Mouse (Mus musculus) spleen, postnatal 36 days (tissue): Measurements from ENCODE around the gene Sh3bp4.

Experiments used
- DNase-seq, 2 experiments: peaks; one replicate each; pipeline ENCODE4 v3.0.0; 2022; ENCODE audit warnings: low spot score in 2 of 2, mixed read lengths in 1 of 2

The Sh3bp4 gene

DNA sequence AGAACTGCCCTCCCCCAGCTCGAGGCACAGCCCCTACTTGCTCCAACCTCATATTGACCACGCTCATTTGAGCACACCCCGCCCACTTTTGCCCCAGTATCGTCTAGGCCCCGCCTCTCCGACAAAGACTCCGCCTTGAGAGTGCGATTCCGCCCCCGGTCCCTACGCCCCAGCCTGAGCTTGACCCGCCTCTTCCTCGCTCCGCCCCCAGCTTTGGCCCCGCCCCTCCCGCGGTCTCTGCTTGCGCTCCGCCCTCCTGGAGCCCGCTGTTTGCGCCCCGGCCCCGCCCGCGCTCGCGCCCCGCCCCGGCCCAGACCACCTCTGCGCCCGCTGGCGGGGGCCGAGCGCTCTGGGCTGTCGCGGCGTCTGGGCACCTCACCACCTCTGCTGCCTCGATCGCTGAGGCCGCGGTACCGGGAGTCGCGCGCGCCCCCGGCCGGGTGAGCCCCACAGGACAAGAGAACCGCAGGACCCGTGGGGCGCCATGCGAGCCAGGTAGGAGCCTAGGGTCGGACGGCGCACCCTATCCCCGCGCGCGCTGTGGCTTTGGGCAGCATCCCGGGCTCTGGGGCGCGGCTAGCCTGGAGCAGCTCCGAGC is at the start of gene Sh3bp4:
Gene Sh3bp4, plus strand, starts transcription at position 313 of the 598 bp plus-strand sequence.
- DNase-seq, result peak; percentile 87 to 91

DNA sequence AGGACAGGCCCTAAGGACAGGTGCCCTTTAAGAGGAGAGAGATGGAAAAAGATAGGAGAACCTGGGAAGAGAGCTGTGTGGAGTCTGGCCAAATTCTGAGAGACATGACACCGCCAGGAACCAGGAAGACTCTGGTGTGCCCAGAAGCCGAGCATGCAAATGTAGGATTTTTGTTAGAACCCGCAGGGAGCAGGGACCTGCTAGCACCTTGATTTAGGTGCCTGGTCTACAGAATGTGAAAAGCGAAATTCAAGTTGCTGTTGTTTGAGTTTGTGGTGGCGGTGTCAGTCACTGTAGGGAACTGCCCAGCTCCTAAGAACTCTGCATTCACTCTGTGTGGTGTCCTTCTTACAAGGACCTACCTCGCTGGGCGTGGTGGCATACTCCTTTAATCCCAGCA is 47.2 kb upstream of the Sh3bp4 start:
- DNase-seq, result no peak

DNA sequence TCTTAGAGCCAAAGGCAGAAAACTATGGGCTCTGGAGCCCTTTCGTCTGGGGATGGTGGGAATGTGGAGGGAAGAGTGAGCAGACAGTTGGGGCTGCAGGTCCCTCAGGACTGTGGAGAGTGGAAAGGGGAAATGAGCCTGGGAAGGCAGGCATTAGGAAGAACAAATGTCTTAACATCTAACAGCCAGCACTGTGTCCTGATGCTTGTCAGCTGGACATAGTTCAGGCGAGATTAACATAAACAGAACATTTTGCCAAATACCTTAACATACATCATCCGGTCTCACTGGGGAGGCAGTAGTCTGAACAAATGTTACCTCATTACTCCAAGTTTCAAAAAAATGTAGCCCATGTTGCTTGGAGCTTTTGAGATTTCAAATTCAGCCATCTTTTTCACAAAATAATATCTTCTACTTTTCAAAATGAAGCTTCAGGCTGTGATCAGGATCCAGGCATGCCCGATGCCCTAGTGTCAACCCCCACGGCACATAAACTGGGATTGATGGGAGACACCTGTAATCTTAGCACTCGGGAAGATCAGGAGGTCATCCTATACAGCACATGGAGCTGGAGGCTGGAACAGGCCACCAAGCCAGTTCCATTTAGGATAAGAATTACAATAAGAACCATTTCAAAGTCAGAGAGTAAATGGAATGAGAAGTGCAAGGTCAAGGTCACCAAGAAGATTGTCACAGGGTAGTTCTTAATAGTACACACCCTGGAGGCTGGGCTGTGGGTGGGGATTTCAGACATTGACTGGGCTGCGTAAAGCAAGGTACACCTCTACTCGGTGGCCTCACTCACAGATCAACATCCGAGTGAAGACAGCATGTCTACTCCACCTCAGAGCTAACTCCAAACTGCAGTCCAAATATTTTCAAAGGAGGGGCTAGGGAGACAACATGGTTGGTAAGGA is 45.3 kb upstream of the Sh3bp4 start:
- no peak for DNase-seq

DNA sequence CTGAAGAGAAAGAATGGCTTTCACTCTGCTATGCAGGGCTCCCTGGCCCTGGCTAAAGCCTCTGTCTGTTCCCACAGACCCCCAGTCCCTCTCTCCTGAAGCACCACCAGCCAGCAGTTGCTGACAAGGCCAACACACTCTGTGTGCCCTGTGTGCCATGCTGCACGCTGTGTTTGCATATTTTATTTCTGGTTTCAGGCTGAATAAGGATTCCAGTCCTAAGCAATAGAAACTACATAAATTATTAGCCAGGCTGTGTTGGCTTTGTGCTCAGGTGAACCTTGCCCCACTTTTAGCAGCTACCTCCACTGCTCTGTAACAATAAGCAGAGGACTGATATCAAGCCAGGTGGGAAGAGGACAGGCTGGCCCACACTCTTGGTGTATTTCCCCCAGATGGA is 44.2 kb upstream of the Sh3bp4 start:
- DNase-seq, result no peak

DNA sequence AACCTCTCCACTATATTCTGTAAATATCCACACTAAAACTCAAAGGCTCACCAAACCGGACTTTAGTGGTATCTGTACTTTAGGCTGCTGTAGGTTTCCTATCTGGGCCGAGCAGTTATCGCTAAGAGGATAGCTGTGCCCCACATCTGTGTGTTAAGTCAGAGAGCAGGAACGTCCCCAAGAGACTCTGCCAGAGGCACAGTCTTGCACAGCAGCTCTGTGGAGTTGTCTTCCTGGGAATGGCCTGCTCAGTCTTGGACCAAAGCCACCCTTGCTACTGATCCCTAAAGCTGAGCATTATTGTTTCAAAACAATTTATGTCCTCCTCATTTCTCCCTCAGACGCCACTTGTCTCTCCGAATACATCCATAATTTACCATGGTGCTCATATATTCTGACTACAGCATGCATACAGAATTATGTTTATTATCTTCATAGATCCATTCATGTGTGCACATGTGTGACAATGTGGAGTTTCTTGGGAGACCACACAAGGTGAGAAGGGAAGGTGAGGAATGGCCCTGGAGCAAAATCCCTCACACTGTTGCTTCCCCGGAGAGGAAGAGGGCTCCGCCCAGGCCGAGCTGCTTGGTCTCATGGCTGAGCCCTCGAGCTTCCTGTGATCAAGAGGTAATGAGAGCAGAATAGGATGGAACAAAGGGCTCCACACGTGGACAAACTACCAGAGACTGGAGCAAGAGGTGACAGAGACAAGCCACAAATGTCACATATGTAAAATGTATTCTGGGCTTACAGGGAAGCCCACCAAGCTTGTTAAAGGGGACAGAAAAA is 40.9 kb upstream of the Sh3bp4 start:
- DNase-seq, result no peak

DNA sequence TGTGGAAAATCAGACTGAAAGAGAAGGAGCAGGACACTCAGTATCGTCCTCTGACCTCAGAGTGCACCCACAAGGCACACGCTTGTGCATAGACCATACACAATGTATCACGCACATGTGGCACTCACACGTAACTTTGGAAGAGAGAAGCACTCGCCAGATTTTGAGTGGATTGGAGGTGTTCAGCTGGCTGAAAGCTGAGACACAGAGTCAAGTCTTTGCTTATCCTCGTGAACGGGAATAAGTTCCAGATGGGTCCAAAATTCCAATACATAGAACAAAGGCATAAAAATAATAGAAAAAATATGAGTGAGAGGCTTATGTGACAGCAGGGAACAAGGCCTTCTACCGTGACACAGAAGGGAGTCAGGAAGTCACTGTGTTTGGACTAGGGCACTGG is 36.6 kb upstream of the Sh3bp4 start:
- DNase-seq, result no peak

DNA sequence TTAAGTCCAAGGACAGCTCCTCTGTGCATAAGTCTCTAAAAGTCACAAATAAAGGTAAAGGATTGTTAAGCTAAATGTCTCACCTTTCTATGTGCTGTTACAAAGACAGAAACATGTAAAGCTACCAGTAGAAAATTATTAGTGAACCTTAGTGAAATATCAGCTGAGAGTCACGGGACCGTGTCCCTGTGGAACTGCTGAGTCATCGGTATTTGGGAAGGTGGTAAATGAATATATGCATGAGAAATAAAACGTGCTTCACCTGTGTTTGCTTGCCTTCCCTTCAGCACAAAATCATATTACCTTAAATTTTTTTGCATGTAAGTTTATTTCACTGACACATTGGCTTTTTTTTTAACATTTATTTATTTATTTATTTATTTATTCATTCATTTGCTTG is 36.2 kb upstream of the Sh3bp4 start:
- DNase-seq, result no peak

DNA sequence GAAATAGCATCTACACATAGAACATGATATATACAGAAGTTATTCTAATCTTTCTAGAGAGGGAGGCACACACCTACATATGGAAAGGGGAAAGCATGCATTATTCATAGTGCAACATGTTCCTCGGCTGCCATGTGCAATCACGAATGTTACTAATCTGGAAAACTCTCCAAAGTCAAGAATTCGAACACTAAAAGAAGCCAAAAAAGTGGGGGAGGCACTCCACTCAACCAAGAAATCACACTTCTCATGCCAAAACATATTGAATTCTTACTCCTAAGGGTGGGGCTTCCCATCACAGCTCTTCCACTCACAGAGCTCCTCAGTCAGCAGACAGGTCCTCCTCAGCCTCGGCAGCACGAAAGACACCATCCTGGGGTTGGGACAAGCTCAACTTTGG is 35.1 kb upstream of the Sh3bp4 start:
- DNase-seq, result no peak

DNA sequence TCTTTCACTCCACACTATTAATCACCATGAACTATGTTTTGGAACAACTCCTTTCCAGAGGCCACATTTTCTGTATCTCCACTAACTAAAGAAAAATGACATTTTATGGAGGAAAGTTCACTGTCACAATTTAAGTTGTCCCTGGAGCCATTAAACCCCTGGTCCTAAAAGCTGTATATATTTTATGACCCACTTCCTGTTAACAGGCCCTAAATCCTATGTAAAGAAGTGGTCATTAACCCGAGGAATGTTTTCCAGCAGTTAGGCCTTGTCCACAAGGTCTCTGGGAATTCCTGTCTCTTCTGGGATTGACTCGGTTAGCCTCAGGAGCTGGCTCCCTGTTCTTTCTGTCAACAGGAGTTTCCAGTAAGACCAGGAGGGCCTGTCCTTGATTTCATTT is 30.4 kb upstream of the Sh3bp4 start:
- no peak for DNase-seq

DNA sequence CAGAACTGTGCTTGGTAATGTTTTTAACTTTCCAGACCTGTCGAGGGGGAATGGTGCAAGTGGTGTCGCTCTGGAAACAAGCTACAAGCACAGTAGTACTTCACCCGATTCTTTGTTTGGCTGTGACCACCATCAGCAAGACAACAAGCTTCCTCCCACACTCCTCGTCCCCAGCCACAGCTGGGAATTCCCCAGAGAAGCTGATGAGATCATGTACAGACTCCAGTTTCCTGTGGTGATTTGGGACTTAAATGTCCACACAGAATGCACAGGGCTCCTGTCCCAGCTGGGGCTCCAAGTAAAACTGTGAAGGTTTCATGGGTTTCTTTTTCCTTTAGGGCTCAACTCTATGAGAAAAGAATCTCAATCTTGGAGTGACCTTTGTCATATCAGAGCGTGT is 28.9 kb upstream of the Sh3bp4 start:
- DNase-seq, result no peak

DNA sequence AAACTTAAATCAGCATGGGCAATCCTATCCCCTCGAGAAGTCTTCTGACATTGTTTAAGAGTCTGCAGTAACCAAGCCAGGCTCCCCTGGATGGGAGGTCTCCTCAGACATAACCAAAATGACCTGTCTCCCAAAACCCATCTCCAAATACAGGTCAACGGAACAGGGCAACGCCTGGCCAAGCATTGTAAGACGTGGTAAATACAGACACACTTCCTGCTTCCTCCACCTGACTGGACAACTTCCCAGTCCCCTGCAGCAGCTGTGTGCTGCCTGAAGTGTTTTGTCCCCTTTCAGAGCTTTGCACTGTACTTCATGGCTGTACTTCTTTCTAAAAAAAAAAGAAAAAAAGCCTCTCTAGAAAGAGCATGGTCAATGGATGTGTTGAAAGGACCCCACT is 28.1 kb upstream of the Sh3bp4 start:
- DNase-seq, result no peak

DNA sequence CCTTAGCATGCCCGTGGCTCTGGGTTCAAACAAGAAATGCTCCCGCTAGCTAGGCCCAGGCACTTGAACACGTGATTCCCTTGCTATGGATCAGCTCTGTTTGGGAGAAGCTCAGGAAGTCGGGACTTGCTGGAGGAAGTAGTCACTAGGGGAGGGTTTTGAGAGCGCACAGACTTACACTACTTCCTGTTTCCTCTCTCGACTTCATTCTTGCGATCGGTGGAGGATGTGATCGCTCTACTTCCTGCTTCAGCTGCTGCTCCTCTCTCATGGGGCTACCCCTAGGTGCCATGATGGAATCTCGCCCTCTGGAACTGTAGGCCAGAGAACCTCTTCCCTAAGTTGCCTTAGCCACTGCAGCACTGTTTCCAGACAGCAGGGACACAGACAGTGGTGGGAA is 27.3 kb upstream of the Sh3bp4 start:
- DNase-seq, result no peak

DNA sequence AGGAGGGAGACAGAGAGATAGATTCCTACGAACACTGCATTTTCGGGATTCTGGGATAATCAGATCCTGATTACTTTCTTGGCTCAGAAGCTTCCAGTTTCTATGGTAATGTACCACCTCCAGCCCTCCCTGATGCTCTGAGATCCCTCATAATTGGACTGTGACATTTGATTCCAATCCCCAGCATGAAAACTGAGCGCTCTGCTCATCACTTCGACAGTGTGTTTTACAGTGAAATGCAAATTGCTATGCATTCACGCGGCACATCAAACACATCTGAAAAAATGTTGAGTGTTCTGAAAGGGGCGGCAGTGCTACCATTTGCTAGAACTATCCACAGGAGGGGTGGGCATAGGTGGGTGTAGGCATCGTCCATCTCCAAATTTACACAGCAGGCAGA is 24.8 kb upstream of the Sh3bp4 start:
- DNase-seq, result no peak

DNA sequence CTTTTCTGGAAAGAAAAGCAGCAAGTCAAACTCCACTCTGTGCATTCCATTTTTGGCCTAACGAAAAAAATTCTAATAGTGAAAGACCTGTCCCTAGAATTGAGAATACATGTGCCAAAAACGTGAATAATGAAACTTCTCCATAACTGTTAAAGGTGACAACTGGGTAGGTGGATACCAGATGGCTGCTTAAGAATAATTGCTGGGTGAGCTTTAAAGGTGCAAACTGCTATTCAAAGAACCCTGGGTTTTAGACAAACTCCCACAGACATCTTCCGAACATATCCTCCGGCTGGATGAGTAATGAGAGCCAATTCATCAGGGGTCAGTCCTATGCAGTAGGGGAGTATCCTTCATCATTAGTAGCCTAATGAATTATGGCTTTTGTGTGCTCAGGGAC is 20.7 kb upstream of the Sh3bp4 start:
- DNase-seq, result no peak

DNA sequence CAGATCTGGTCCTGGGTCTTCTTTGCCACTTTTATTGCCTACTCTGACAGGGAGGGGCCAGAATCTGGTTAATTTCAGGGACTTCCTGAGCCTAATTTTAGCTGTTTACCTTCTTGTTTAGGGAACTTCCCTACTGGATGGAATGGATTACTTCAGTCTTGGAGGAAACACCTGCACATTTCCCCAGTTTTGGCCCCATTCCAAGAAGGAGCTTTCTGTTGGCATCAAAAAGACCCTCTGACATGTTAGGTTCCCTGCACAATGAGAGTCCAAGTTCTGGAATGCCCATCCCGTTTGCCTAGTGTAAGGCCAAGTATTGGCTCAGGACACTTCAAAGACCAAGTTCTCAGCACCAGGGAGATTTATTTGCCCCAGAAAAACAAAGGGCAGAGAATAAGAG is 14.0 kb upstream of the Sh3bp4 start:
- no peak for DNase-seq

DNA sequence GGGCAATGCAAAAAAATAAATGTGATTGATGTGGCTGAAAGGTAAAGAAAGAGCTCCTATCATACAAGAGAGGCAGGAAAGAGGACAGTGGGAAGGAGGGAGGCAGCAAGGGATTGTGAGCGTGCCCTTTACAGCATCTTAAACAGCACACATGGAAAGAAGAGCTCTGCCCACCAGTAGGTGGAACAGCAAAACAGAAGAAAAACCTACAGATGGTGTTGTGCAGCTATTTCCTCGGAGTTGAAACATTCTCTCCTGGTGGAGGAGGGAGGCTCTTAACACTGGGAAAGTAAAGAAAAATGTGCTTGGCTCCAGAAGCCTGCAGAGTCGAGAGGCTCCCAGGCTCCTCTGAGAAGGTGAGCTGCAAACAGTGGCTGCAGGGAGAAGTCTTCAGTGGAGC is 12.8 kb upstream of the Sh3bp4 start:
- DNase-seq, result no peak

DNA sequence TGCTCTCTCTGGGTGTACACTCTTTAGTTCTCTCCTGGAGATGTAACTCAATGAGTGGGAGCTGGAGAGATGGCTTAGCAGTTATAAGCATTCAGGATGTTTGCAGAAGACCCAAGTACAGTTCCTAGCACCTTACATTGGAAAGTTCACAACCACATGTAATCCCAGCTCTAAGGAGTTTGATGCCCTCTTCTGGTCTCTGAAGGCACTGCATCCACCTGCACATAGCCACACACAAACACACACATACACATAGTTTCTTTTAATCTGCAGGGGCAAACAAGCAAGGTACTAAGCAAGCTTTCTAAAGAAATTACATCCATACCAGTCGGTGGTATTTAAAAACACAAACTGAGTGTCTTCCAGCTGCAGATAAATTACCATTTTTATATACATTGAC is 12.2 kb upstream of the Sh3bp4 start:
- DNase-seq, result no peak

DNA sequence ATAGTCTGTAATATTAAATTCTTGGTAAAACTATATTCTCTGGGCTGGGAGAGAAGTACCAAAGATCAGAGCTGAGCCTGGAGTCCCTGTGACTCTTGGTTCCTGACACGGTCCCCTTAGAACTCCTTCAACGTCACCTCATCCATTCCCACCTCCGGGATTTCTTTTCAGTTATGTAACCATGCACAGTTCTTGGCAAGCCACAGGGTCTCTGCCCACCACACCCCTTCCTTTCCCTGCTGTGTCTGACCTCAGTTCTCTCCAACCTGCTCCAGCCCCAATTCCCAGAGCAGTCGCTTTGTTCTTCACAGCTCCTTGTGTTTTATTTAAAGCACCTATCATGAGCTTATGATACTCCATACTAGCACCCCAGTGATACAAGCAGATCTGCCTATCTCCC is 7.2 kb upstream of the Sh3bp4 start:
- no peak for DNase-seq

DNA sequence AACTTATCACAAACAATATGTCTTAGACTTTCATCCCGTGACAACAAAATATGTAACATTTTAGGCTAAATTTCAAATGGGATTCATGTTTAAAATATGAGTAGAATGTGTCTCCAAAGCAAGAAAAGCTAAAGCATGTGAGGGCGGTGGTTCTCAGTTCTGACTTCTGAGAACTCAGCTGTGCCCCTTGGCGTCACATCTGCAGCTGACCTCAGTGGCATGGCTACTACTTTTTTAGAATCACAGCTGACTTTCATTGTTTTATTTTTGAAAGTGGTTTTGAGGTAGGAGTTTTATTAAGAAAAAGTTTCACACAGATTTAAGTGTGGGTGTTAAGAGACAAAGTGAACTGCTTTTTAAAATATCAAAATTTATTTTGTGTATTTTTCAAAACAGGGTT is 6.4 kb upstream of the Sh3bp4 start:
- no peak for DNase-seq

DNA sequence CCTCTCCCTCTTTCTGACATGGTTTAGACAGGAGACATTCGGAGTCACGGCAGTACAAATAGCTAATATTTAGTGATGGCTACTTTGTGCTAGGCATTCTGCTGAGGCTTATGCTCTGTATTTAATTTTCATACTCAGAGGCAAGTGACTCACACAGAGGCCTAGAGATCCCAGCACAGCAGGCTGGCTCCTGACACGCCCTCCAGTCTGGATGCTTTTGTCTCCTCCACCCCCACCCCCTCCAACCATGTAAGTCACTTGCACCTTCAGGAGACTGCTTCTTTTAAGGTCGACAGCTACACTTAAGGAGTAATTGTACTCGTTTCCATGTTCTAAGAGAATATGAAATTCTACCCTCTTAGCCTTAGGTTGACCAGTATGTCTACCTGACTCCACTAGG is 1.4 kb upstream of the Sh3bp4 start:
- DNase-seq, result no peak

DNA sequence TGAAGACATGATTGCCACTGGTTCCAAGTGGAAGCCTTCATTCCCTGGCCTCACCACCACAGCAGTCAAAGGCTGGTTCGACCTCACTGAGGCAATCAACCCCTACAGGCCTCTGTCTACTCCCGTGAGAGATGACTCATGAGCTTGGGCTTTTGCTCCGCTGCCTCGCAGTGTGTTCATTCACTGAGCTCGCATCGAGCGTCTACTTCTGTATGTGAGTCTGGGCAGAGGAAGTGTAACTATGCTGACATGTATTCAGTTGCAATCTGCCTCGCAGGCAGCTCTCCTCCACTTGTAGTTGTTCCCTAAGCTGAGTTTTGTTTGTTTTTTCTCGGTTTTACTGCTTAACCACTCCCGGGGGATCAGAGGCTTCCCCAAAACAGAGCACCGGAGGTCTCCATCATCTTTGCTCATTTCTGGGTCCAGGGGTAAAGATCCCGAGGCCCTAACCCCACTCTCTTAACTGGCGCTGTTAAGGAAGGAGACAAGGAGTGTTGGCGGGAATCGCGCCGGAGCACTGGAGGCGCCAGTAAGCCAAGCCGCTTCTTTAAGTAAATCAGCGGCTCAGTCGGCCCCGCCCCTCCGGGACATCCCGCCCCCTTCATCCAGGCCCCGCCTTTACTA is 624 bp upstream of the Sh3bp4 start:
- DNase-seq, result peak; percentile 18 to 30

DNA sequence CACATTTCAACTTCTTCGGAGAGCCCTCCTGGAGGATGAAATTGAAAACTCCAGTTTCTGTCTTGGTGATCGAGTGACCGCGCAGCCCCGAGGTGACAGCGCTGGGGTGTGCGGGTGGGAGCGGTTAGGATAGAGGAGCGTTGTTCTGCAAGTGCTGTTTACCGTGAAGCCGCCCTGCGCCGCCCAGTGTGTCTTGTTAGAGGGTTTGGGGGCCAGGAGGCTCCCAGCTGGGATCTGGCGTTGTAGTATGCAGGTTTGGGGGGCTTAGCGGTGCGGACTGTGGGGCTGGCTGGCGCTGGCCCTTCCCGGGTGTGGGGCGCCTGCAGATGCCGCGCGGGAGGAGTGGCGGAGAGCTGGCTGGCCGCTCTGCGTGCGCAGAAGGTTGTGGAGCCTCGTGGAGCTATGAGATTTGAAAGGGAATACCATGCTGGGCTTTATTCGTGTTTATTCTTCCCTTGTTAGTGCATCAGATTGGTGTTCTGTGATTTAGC is 701 bp downstream of the Sh3bp4 start:
- no peak for DNase-seq
